Mouse (Mus musculus): Measurements from ENCODE around the gene Amigo3. TPM values are rescaled to one million over a fixed set of nuclear protein-coding genes. Genes with fewer than 3 reads are reported as not detected.

The Amigo3 gene
- polyA plus RNA-seq, 1 experiment = 0.24 TPM

- H3K27ac ChIP-seq (ENCODE audit: insufficient read depth, low read length) = no peak overlapping the region
- no peak overlapping the region for H3K9ac ChIP-seq (ENCODE audit: low read depth, poor library complexity, severe bottlenecking)
- no peaks in the 10 kb centered on the region for H3K9me3 ChIP-seq (replicated peaks; ENCODE audit: control insufficient read depth, insufficient read depth, low read length, poor library complexity, severe bottlenecking)
- H3K4me3 ChIP-seq (ENCODE audit: low read depth, low read length) = no peak overlapping the region
- no peaks in the 10 kb centered on the region for H3K27me3 ChIP-seq (ENCODE audit: control insufficient read depth, insufficient read depth, low read length, poor library complexity, severe bottlenecking)
- no peaks in the 10 kb centered on the region for H3K4me1 ChIP-seq (ENCODE audit: control insufficient read depth, insufficient read depth, low read length)
- TF ChIP-seq POLR2A (IDR thresholded peaks at IDR 0.05; ENCODE audit: insufficient read depth, low read length) = no peak
- TF ChIP-seq CTCF (IDR thresholded peaks at IDR 0.05; ENCODE audit: low read depth, low read length) = peak; percentile 40
- peaks cover 7% of the 10 kb centered on the region for H3K36me3 ChIP-seq (ENCODE audit: control insufficient read depth, insufficient read depth, low read length, poor library complexity, severe bottlenecking)
Observed at GRCm38 (mm10) chr9:108044751-108045492, 8.0 kb upstream of the Amigo3 start.

- Histone ChIP-seq H3K27me3 (ENCODE audit: control insufficient read depth, insufficient read depth, low read length, poor library complexity, severe bottlenecking) (no peaks in the 10 kb centered on the region), H3K4me3 (ENCODE audit: low read depth, low read length) (no peak overlapping the region), H3K9ac (ENCODE audit: low read depth, poor library complexity, severe bottlenecking) (no peak overlapping the region), H3K27ac (ENCODE audit: insufficient read depth, low read length) (no peak overlapping the region), H3K36me3 (ENCODE audit: control insufficient read depth, insufficient read depth, low read length, poor library complexity, severe bottlenecking) (peaks cover 4% of the 10 kb centered on the region; the same call in 1 of the 2 replicates), H3K4me1 (ENCODE audit: control insufficient read depth, insufficient read depth, low read length) (no peaks in the 10 kb centered on the region), H3K9me3 (replicated peaks; ENCODE audit: control insufficient read depth, insufficient read depth, low read length, poor library complexity, severe bottlenecking) (no peaks in the 10 kb centered on the region)
- TF ChIP-seq POLR2A (IDR thresholded peaks at IDR 0.05; ENCODE audit: insufficient read depth, low read length) (no peak), CTCF (IDR thresholded peaks at IDR 0.05; ENCODE audit: low read depth, low read length) (no peak), EP300 (IDR thresholded peaks at IDR 0.05; ENCODE audit: insufficient read depth, low read depth, low read length) (no peak)
Observed at GRCm38 (mm10) chr9:108046582-108046981, 6.4 kb upstream of the Amigo3 start.

GRCm38 (mm10) chr9:108047601-108048565 is 5.1 kb upstream of the Amigo3 start:
- TF ChIP-seq POLR2A (IDR thresholded peaks at IDR 0.05; ENCODE audit: insufficient read depth, low read length) = no peak
- no peak for TF ChIP-seq CTCF (IDR thresholded peaks at IDR 0.05; ENCODE audit: low read depth, low read length)
- no peak for TF ChIP-seq EP300 (IDR thresholded peaks at IDR 0.05; ENCODE audit: insufficient read depth, low read depth, low read length)

GRCm38 (mm10) chr9:108048566-108048955 is 4.4 kb upstream of the Amigo3 start:
- Histone ChIP-seq H3K27ac (ENCODE audit: insufficient read depth, low read length) (no peak overlapping the region), H3K4me1 (ENCODE audit: control insufficient read depth, insufficient read depth, low read length) (no peaks in the 10 kb centered on the region), H3K4me3 (ENCODE audit: low read depth, low read length) (peak overlapping the region; percentile 76), H3K27me3 (ENCODE audit: control insufficient read depth, insufficient read depth, low read length, poor library complexity, severe bottlenecking) (no peaks in the 10 kb centered on the region), H3K36me3 (ENCODE audit: control insufficient read depth, insufficient read depth, low read length, poor library complexity, severe bottlenecking) (peaks cover 5% of the 10 kb centered on the region; the same call in 1 of the 2 replicates), H3K9ac (ENCODE audit: low read depth, poor library complexity, severe bottlenecking) (peak overlapping the region; percentile 47; the same call in 1 of the 2 replicates), H3K9me3 (replicated peaks; ENCODE audit: control insufficient read depth, insufficient read depth, low read length, poor library complexity, severe bottlenecking) (no peaks in the 10 kb centered on the region)
- TF ChIP-seq EP300 (IDR thresholded peaks at IDR 0.05; ENCODE audit: insufficient read depth, low read depth, low read length) (no peak), CTCF (IDR thresholded peaks at IDR 0.05; ENCODE audit: low read depth, low read length) (no peak), POLR2A (IDR thresholded peaks at IDR 0.05; ENCODE audit: insufficient read depth, low read length) (no peak)

More at GRCm38 (mm10) chr9:108047601-108048565, 5.1 kb upstream of the Amigo3 start:
- Histone ChIP-seq H3K27ac (ENCODE audit: insufficient read depth, low read length) (no peak overlapping the region), H3K4me1 (ENCODE audit: control insufficient read depth, insufficient read depth, low read length) (no peaks in the 10 kb centered on the region), H3K9me3 (replicated peaks; ENCODE audit: control insufficient read depth, insufficient read depth, low read length, poor library complexity, severe bottlenecking) (no peaks in the 10 kb centered on the region), H3K27me3 (ENCODE audit: control insufficient read depth, insufficient read depth, low read length, poor library complexity, severe bottlenecking) (no peaks in the 10 kb centered on the region), H3K9ac (ENCODE audit: low read depth, poor library complexity, severe bottlenecking) (peak overlapping the region; percentile 47; the same call in 1 of the 2 replicates), H3K4me3 (ENCODE audit: low read depth, low read length) (peak overlapping the region; percentile 76), H3K36me3 (ENCODE audit: control insufficient read depth, insufficient read depth, low read length, poor library complexity, severe bottlenecking) (peaks cover 5% of the 10 kb centered on the region; the same call in 1 of the 2 replicates)

- TF ChIP-seq POLR2A (IDR thresholded peaks at IDR 0.05; ENCODE audit: insufficient read depth, low read length) (peak; percentile 26), EP300 (IDR thresholded peaks at IDR 0.05; ENCODE audit: insufficient read depth, low read depth, low read length) (no peak), CTCF (IDR thresholded peaks at IDR 0.05; ENCODE audit: low read depth, low read length) (no peak)
- Histone ChIP-seq H3K36me3 (ENCODE audit: control insufficient read depth, insufficient read depth, low read length, poor library complexity, severe bottlenecking) (peaks cover 5% of the 10 kb centered on the region; the same call in 1 of the 2 replicates), H3K9ac (ENCODE audit: low read depth, poor library complexity, severe bottlenecking) (peak within 1 kb of the TSS; percentile 47)
Observed at GRCm38 (mm10) chr9:108049016-108049455, 3.9 kb upstream of the Amigo3 start, which contains the start of gene Gmppb. TSS of gene Gmppb (plus strand) at chr9:108049242.

More at GRCm38 (mm10) chr9:108049016-108049455, 3.9 kb upstream of the Amigo3 start, which contains the start of gene Gmppb:
- Histone ChIP-seq H3K9me3 (replicated peaks; ENCODE audit: control insufficient read depth, insufficient read depth, low read length, poor library complexity, severe bottlenecking) (no peaks in the 10 kb centered on the region), H3K27ac (ENCODE audit: insufficient read depth, low read length) (no peak within 1 kb of the TSS), H3K27me3 (ENCODE audit: control insufficient read depth, insufficient read depth, low read length, poor library complexity, severe bottlenecking) (no peaks in the 10 kb centered on the region), H3K4me1 (ENCODE audit: control insufficient read depth, insufficient read depth, low read length) (no peaks in the 10 kb centered on the region), H3K4me3 (ENCODE audit: low read depth, low read length) (peak within 1 kb of the TSS; percentile 94)
